Mouse (Mus musculus) small intestine, adult 2 months (tissue): ENCODE results near the gene Sys1.

Experiments
- CTCF ChIP-seq: fragments of 200-500 bp; IDR thresholded peaks from 2 replicates; pipeline ENCODE4 v1.5.1; 2012; ENCODE audit warnings: low read depth, mild to moderate bottlenecking, control low read depth, inconsistent platforms, low read length, moderate library complexity, mixed read lengths; ENCODE audit not compliant: insufficient replicate concordance, insufficient read length; ENCODE audit errors: extremely low read depth
- POLR2A ChIP-seq: fragments of 200-500 bp; IDR thresholded peaks from 2 replicates; pipeline ENCODE4 v1.6.1; 2012; ENCODE audit warnings: low read depth, mild to moderate bottlenecking, control low read depth, inconsistent platforms, low read length, moderate library complexity

DNA sequence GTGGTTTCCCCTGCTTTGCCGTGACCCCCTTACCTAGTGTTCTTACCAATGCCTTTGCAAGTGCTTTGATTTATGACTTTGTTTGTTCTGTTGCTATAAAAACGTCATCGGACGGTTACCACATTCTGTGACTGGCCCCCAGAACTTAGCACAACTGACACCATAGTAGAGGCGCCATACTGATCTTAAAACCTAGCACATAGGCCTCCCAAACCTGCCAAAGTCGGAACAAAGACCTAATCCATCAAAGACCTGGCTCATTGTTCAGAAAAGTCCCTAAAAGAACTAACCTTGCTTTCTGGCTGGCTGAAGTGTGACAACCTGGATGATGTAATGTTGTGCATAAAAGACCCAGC lies 62.4 kb downstream of the Sys1 start:
- no peak for TF ChIP-seq CTCF
- no peak for TF ChIP-seq POLR2A
